Mouse (Mus musculus) spleen, adult 2 months (tissue): Measurements from ENCODE around the gene Cyp4f40.

ENCODE experiments used
- CTCF ChIP-seq: fragments of 200-500 bp; IDR thresholded peaks from 2 replicates; pipeline ENCODE4 v1.5.1; 2011; ENCODE audit warnings: mild to moderate bottlenecking, inconsistent platforms; ENCODE audit not compliant: insufficient read depth, insufficient read length, insufficient replicate concordance; ENCODE audit errors: extremely low read depth
- POLR2A ChIP-seq: fragments of 200-500 bp; IDR thresholded peaks from 2 replicates; pipeline ENCODE4 v1.6.1; 2011; ENCODE audit warnings: low read depth, low read length, inconsistent platforms

- TF ChIP-seq CTCF (no peak), POLR2A (no peak)
These were observed 26.8 kb upstream of the Cyp4f40 start for GRCm38 (mm10) chr17:32631936-32632335.
